Mouse (Mus musculus) frontal cortex, postnatal 25 days (tissue): ENCODE data around the gene Parp2.
"Not testable (repeated sequence)": the region's sequence is repeated elsewhere in the genome, so short reads cannot be mapped to it uniquely, and the experiment has no call there.

Experiments used
- DNase-seq, 2 experiments: peaks; one replicate each; pipeline ENCODE4 v3.0.0; 2022; ENCODE audit warnings: low spot score in 2 of 2

Parp2 gene

GRCm38 (mm10) chr14:50807487-50808072 is at the start of gene Parp2, which contains the start of gene Ccnb1ip1:
Gene Parp2 (plus strand): TSS chr14:50807841.
Gene Ccnb1ip1 (minus strand): TSS chr14:50807732.
- peak; percentile 98 to 99 for DNase-seq

GRCm38 (mm10) chr14:50758416-50759085 is 49.1 kb upstream of the Parp2 start:
- DNase-seq, result no peak

DNA sequence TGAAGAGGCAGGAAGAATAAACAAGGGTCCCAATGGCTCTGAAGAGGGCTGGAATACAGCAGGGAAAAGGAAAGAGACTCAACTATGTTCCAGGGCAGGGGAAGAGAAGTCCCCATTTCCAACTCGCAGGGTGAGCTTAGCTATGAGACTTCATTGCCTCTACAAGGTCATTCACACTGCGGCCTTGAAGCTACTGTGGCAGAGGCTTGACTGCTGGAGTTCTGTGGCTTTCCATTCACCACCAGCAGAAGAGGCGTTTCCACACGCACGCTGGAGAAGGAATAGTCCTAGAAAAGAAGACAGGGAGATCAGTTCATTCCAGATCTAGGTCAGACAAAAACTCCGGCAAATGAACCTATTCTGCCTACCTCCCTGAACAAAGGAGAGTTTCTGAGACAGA is 41.9 kb upstream of the Parp2 start:
- DNase-seq, result no peak

GRCm38 (mm10) chr14:50771342-50771741 is 36.3 kb upstream of the Parp2 start:
- DNase-seq, result no peak

DNA sequence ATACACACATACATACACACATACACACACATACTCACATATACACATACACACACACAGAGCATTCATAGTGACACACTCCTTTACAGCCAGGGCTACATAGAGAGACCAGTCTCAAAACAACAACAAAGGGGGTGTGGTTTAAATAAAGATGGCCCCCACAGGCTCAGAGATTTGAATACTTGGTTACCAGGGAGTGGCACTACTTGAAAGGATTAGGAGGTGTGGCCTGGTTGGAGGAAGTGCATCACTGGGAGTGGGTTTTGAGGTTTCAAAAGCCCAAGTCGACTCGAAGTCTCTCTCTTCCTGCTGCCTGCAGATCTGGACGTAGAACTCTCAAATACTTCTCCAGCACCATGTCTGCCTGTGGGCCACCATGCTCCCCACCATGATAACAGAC is 25.5 kb upstream of the Parp2 start:
- DNase-seq, result no peak

DNA sequence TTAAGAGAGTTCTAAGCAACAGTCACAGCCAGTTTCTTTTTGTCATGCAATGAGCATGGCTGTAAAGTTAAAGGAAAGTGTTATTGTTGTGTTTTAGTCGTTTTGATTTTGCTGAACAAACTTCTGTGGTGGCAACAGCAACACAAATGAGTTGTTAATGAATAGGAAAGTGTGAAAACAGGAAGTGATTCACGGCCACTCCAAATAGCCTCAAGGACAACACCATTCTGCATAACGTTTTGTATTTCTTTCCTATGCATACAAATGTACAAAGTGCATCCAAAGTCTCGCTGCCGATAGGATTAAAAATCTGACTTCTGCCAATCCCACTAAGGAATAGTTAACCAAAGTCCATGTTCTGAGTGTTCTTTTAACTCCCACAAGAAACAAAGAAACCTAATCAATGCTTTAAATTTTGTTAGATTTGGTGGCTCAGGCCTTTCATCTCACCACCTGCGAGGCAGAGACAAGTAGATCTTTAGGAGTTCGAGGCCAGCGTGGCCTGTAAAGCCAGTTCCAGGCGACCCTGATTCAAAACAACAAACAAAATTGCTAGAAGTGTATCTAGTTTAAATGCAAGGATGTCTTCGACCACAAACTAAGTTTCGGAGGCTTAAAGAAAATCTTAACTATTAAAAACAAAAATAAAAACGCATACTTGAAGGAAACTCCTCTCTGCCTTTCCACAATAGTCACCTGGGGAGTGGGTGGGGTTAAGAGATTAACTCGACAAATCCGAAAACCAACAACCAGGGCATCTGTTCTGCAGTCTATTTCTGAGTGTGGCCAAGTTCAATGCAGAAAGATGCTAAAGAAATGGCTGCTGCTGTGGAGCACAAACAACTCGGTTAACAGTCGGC is 23.0 kb upstream of the Parp2 start:
- no peak for DNase-seq

GRCm38 (mm10) chr14:50785251-50785637 is 22.4 kb upstream of the Parp2 start, which contains the start of gene Ttc5:
Gene Ttc5 (minus strand): TSS chr14:50785519.
- DNase-seq, result peak; percentile 88 to 96

GRCm38 (mm10) chr14:50788157-50788556 is 19.5 kb upstream of the Parp2 start:
- DNase-seq, result no peak

DNA sequence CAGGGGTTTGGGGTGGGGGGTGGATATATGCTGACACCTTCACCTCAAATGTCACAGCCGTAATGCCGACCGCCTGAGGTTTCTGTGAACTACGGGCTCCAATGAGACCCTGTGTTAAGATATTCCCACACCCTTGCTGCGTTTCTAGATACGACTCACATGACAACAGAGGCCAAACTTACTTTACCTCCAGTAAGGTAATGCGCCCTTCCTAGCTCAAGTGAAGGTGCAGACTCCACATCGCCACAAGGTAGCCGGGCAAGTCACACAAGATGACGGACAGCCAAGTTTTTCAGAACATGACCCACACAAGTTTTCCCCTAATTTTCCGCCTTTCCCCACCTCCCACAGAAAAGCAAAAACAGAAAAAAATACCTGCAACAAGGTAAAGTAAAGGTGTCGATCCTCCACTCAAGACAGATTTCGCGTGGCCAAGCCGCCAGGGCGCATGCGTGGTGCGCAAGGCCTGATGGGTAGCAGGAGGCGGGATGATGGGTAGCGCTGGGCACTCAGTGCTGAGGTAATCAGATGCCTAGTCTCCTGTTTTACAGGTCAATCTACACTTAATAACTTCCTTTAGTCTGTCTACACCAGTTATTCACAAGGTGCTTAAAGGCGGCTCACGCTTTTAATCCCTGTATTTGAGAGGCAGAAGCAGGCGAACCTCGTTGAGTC is 12.2 kb upstream of the Parp2 start:
- DNase-seq, result no peak

- no peak for DNase-seq
Measured at GRCm38 (mm10) chr14:50795965-50796364, 11.7 kb upstream of the Parp2 start.

- no peak for DNase-seq
Measured at GRCm38 (mm10) chr14:50796464-50796863, 11.2 kb upstream of the Parp2 start.

- no peak for DNase-seq
Measured at GRCm38 (mm10) chr14:50798512-50798911, 9.1 kb upstream of the Parp2 start.

DNA sequence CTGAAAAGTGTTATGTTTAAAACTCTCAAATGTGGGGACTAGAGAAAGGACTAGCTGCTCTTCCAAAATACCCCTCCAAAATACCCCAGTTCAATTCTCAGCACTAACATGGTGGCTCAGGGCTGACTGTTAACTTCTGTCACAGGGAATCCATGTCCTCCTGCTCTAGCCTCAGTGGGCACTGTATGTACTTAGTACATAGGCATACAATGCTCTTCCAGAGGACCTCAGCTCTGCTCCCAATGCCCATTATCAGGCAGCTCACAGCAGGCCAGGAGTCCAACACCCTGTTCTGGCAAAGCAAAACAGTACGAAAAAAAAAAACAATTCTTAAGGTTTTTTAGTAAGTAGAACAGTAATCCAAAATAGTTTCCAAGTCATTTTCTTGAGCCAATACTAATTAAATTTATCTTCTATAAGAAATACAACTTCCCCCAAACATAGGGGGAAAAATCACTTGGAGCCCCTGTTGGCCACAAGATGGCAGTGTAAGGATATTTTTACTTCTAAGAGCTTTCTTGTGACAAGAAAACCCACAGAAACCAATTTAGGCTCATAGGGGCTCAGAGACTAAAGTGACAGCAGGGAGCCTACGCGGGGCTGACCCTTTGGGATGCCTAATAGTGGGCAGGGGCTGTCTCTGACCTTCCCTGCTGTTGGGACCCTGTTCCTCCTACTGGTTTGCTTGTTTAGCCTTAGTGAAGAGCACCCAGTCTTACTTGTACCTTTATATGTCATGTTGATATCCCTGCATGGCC is 8.0 kb upstream of the Parp2 start:
- DNase-seq, result peak in 1 of 2 experiments; percentile 18

GRCm38 (mm10) chr14:50802441-50802840 is 5.2 kb upstream of the Parp2 start:
- DNase-seq, result no peak

- no peak for DNase-seq
Measured at GRCm38 (mm10) chr14:50802843-50803562, 4.6 kb upstream of the Parp2 start.

DNA sequence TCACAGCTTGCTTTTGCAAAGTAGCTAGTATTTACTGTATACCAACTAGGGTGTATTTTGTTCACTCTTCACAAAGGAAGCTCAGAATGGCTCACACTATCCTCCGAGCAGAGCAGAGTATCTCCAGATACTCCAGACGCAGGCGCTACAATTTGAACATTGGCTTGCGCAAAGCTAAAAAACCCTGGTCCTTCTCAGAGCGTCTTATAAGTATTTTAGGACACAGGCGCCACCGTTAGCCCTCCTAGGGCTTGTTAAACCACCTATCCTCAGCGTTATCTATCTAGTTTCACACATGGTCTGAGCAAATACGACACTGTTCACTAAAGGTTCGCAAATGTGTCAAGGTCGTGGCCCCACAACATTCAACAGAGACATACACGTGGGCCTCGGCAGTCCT is 3.0 kb upstream of the Parp2 start:
- DNase-seq, result no peak

DNA sequence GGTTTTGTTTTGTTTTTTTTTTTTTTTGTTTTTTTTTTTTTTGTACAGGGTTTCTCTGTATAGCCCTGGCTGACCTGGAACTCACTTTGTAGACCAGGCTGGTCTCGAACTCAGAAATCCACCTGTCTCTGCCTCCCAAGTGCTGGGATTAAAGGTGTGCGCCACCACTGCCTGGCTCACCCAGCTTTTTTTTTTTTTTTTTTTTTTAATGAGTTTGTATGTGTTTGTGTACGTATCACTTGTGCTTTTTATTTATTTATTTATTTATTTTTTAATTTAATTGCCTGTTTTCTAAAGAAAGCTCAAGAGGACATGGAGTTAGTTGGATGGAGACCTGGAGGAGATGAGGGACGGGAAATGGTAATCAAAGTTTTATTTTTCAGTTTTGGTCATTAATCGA is 1.2 kb upstream of the Parp2 start:
- not testable (repeated sequence) for DNase-seq

DNA sequence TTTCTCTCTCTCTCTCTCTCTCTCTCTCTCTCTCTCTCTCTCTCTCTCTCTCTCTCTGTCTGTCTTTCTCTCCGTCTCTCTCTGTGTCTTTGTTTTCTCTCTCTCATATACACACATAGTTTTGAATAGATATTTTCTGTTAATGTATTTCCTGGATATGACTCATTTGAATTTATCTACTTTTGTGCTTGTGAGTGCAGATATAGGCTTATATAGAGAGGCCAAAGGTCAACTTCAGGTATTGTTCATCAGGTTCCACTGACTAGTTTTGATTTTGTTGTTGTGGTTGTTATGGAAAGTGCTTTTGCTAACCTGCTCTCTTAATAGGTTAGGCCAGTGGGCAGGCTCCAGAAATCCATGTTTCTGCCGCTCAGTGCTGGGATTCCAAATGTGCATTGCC is 5.4 kb downstream of the Parp2 start:
- no peak for DNase-seq

DNA sequence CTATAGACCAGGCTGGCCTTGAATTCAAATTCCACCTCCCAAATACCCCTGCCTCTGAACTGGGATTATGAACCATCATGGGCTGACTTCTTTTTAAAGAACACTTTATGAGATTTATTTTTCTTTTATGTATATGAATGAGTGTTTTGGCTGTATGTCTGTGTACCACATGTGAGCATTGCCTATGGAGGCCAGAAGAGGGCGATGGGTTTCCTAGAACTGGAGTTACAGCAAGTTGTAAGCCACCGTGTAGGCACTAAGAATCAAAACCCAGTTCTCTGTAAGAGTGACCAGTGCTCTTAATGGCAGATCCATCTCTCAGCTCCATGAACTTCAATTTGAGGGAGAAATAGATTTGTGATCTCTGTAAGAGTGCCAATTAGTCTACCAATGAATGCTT is 15.6 kb downstream of the Parp2 start:
- DNase-seq, result no peak

DNA sequence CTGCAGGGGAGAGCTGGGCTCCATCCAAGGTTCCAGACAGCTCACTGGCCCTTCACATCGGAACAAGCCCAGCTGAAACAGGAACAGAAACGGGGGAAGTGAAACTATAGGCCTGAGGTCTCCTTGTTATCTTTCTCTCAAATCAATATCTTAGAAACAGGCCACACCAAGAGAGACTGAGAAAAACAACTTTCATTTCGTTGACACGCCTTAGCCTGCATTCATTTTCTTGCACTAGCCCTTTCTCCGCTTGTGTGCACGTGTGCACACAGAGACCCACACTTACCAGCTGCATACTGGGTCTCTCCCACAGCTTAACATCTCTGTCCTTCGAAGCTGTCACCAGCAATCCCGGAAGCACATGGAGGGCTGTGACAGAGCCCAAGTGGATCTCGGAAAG is 16.6 kb downstream of the Parp2 start:
- no peak for DNase-seq

- DNase-seq, result no peak
Measured at GRCm38 (mm10) chr14:50826579-50826978, 18.9 kb downstream of the Parp2 start.
